Mouse (Mus musculus): ENCODE data around the gene Slc1a4.

- no peak for TF ChIP-seq CTCF (IDR thresholded peaks at IDR 0.05; ENCODE audit: borderline replicate concordance, insufficient read depth, low read depth, low read length)
- TF ChIP-seq POLR2A (IDR thresholded peaks at IDR 0.05; ENCODE audit: borderline replicate concordance, insufficient read depth, low read length) = no peak
Measured at GRCm38 (mm10) chr11:20343952-20344351, 11.4 kb upstream of the Slc1a4 start.
